Comparison of ENCODE assay signal across 8 mouse cellular contexts in genomic region chr11:25644767-25645622, GRCm38 (mm10).
A peak's percentile ranks its signal among the peaks of the same experiment; 100 is the strongest.
DNase-seq lines count a peak whose midpoint lies in the region; ATAC-seq lines count a peak whose summit lies in the region.

No protein-coding gene starts in this region.

- ATAC-seq in midbrain, embryonic 11.5 days (ENCODE audit: low FRiP score), result no peak
- ATAC-seq in hindbrain, embryonic 13.5 days (ENCODE audit: low FRiP score), result peak; percentile 62

- H3K36me3 ChIP-seq in midbrain, embryonic 10.5 days, result no peaks in the 10 kb centered on the region
- H3K36me3 ChIP-seq in midbrain, embryonic 11.5 days (ENCODE audit: control insufficient read depth, insufficient read depth, low read length), result no peaks in the 10 kb centered on the region
- no peaks in the 10 kb centered on the region for H3K36me3 ChIP-seq in hindbrain, embryonic 13.5 days

- peaks cover 21% of the 10 kb centered on the region for H3K4me1 ChIP-seq in midbrain, embryonic 10.5 days
- peaks cover 2% of the 10 kb centered on the region; the same call in 1 of the 2 replicates for H3K4me1 ChIP-seq in midbrain, embryonic 11.5 days (ENCODE audit: control insufficient read depth, insufficient read depth, low read length)
- H3K4me1 ChIP-seq in hindbrain, embryonic 13.5 days (replicated peaks), result peaks cover 18% of the 10 kb centered on the region

- H3K27ac ChIP-seq in midbrain, embryonic 10.5 days (replicated peaks), result no peak overlapping the region
- H3K27ac ChIP-seq in midbrain, embryonic 11.5 days (ENCODE audit: low read depth, low read length), result no peak overlapping the region
- H3K27ac ChIP-seq in hindbrain, embryonic 13.5 days, result peak overlapping the region; percentile 76

- H3K9me3 ChIP-seq in midbrain, embryonic 10.5 days (replicated peaks), result no peaks in the 10 kb centered on the region
- H3K9me3 ChIP-seq in midbrain, embryonic 11.5 days (ENCODE audit: control insufficient read depth, low read length), result no peaks in the 10 kb centered on the region
- no peaks in the 10 kb centered on the region for H3K9me3 ChIP-seq in hindbrain, embryonic 13.5 days

- no peak for DNase-seq in midbrain, embryonic 10.5 days (ENCODE audit: low spot score)
- no peak for DNase-seq in midbrain, embryonic 11.5 days (ENCODE audit: low spot score, missing footprints)
- DNase-seq in layer of hippocampus, postnatal 36 days, result peak; percentile 35 to 56
- peak; percentile 37 to 54 for DNase-seq in right cerebral cortex, adult 2 months (ENCODE audit: low spot score in 2 of 2)
- DNase-seq in urinary bladder, adult 2 months (ENCODE audit: low spot score), result no peak
- no peak for DNase-seq in spleen, postnatal 4 days (ENCODE audit: low spot score in 2 of 2)
- DNase-seq in lung, postnatal 4 days, result no peak

- H3K4me2 ChIP-seq in midbrain, embryonic 11.5 days, result no peak overlapping the region
- peak overlapping the region; percentile 44 for H3K4me2 ChIP-seq in hindbrain, embryonic 13.5 days

- WGBS in midbrain, embryonic 10.5 days, result 62% methylated on average over 22 of the region's 22 CpGs
- 64% methylated on average over 22 of the region's 22 CpGs for WGBS in midbrain, embryonic 11.5 days
- WGBS in hindbrain, embryonic 13.5 days, result 39% methylated on average over 22 of the region's 22 CpGs

- no peak overlapping the region for H3K9ac ChIP-seq in midbrain, embryonic 11.5 days (ENCODE audit: low read length)
- no peak overlapping the region for H3K9ac ChIP-seq in hindbrain, embryonic 13.5 days

- H3K27me3 ChIP-seq in midbrain, embryonic 10.5 days (ENCODE audit: low read depth, poor library complexity, severe bottlenecking), result peaks cover 6% of the 10 kb centered on the region; the same call in 1 of the 2 replicates
- H3K27me3 ChIP-seq in midbrain, embryonic 11.5 days (ENCODE audit: control insufficient read depth, insufficient read depth, low read length), result no peaks in the 10 kb centered on the region
- no peaks in the 10 kb centered on the region for H3K27me3 ChIP-seq in hindbrain, embryonic 13.5 days

- H3K4me3 ChIP-seq in midbrain, embryonic 10.5 days, result peak overlapping the region; percentile 35
- H3K4me3 ChIP-seq in midbrain, embryonic 11.5 days (ENCODE audit: low read depth, low read length), result no peak overlapping the region
- H3K4me3 ChIP-seq in hindbrain, embryonic 13.5 days, result no peak overlapping the region

Comparison
In these comparisons a context has a peak if more than half of its experiments do, and no peak if none do; other contexts are left out.
1. DNase-seq: peak in layer of hippocampus, postnatal 36 days (2 of 2) and right cerebral cortex, adult 2 months (2 of 2); none in midbrain, embryonic 10.5 days (single experiment), midbrain, embryonic 11.5 days (single experiment), urinary bladder, adult 2 months (single experiment), spleen, postnatal 4 days (0 of 2) and lung, postnatal 4 days (0 of 2).